Mouse (Mus musculus) CH12.LX (cell line): ENCODE results near the gene Efcab3. TPM values are rescaled to one million over a fixed set of nuclear protein-coding genes. Genes with fewer than 3 reads are reported as not detected.

Source experiments
- DNase-seq: peaks from one replicate; pipeline ENCODE4 v3.0.0-alpha.2; 2013; ENCODE audit errors: extremely low read depth
- H3K27ac ChIP-seq: 2 replicates; pipeline ENCODE4 v1.5.1; 2012; ENCODE audit warnings: low read depth, mild to moderate bottlenecking, control low read depth, moderate library complexity; ENCODE audit not compliant: insufficient read depth
- H3K27me3 ChIP-seq: replicated peaks from 2 replicates; pipeline ENCODE3; 2012; ENCODE audit warnings: inconsistent platforms
- H3K36me3 ChIP-seq, 2 experiments: replicated peaks in 1 of 2; 2 replicates each; pipeline versions ENCODE3 to v1.6.1; 2012; ENCODE audit warnings: inconsistent platforms in 1 of 2, low read length in 1 of 2, mild to moderate bottlenecking in 1 of 2, mixed read lengths in 1 of 2, moderate library complexity in 1 of 2; ENCODE audit not compliant: control insufficient read depth in 1 of 2, insufficient read depth in 1 of 2
- H3K4me1 ChIP-seq, 2 experiments: 2 replicates each; pipeline ENCODE4 v1.6.1; 2012; ENCODE audit warnings: inconsistent platforms in 1 of 2, moderate library complexity in 1 of 2; ENCODE audit not compliant: insufficient read depth in 2 of 2, control insufficient read depth in 1 of 2
- H3K4me2 ChIP-seq: 2 replicates; pipeline ENCODE4 v1.6.1; 2012; ENCODE audit warnings: low read depth, mild to moderate bottlenecking, control low read depth; ENCODE audit not compliant: poor library complexity, insufficient read depth, severe bottlenecking
- H3K4me3 ChIP-seq, 3 experiments: fragments of 150-350 bp in 1 of 3; sonication (generic) in 1 of 3; replicated peaks in 1 of 3; 2 replicates each; pipeline versions ENCODE3 to v1.5.1; 2011 to 2012; ENCODE audit warnings: low read depth in 2 of 3, low read length in 2 of 3, mild to moderate bottlenecking in 2 of 3, moderate library complexity in 2 of 3, control low read depth in 1 of 3, improper control_type of control experiment in 1 of 3, inconsistent platforms in 1 of 3, mixed read lengths in 1 of 3; ENCODE audit not compliant: poor library complexity in 1 of 3
- H3K79me2 ChIP-seq: replicated peaks from 2 replicates; pipeline ENCODE4 v1.6.1; 2012; ENCODE audit warnings: mild to moderate bottlenecking, moderate library complexity; ENCODE audit not compliant: control insufficient read depth, poor library complexity, insufficient read depth, severe bottlenecking; ENCODE audit errors: extremely low read depth
- H3K9ac ChIP-seq: 2 replicates; pipeline ENCODE4 v1.6.1; 2012; ENCODE audit warnings: low read depth, mild to moderate bottlenecking, control low read depth, moderate library complexity; ENCODE audit not compliant: insufficient read depth
- H3K9me3 ChIP-seq: replicated peaks from 2 replicates; pipeline ENCODE3; 2012; ENCODE audit warnings: low read length, inconsistent platforms, mixed read lengths
- CHD1 ChIP-seq: IDR thresholded peaks from 2 replicates; pipeline ENCODE4 v1.6.1; 2012; ENCODE audit warnings: low read depth, low read length, improper control_type of control experiment, inconsistent platforms
- CHD2 ChIP-seq: IDR thresholded peaks from 2 replicates; pipeline ENCODE4 v1.6.1; 2011; ENCODE audit warnings: low read length, improper control_type of control experiment
- ELF1 ChIP-seq: IDR thresholded peaks from 2 replicates; pipeline ENCODE4 v1.6.1; 2014; ENCODE audit warnings: low read depth, mild to moderate bottlenecking, inconsistent platforms, low read length, improper control_type of control experiment
- EP300 ChIP-seq: IDR thresholded peaks from 2 replicates; pipeline ENCODE4 v1.6.1; 2011; ENCODE audit warnings: low read length, improper control_type of control experiment
- GABPA ChIP-seq: IDR thresholded peaks from 2 replicates; pipeline ENCODE4 v1.6.1; 2012; ENCODE audit warnings: low read depth, low read length, improper control_type of control experiment, inconsistent platforms; ENCODE audit not compliant: insufficient replicate concordance
- HCFC1 ChIP-seq: IDR thresholded peaks from 2 replicates; pipeline ENCODE4 v1.6.1; 2012; ENCODE audit warnings: low read depth, mild to moderate bottlenecking, inconsistent platforms, low read length, improper control_type of control experiment
- IRF4 ChIP-seq: IDR thresholded peaks from 2 replicates; pipeline ENCODE4 v1.6.1; 2014; ENCODE audit warnings: low read depth, mild to moderate bottlenecking, inconsistent platforms, low read length, improper control_type of control experiment
- MAFK ChIP-seq: IDR thresholded peaks from 2 replicates; pipeline ENCODE4 v1.6.1; 2011; ENCODE audit warnings: low read length, improper control_type of control experiment; ENCODE audit not compliant: insufficient replicate concordance
- MAX ChIP-seq: IDR thresholded peaks from 2 replicates; pipeline ENCODE4 v1.6.1; 2011; ENCODE audit warnings: low read length, improper control_type of control experiment
- MAZ ChIP-seq: IDR thresholded peaks from 2 replicates; pipeline ENCODE4 v1.6.1; 2012; ENCODE audit warnings: low read depth, mild to moderate bottlenecking, inconsistent platforms, low read length, improper control_type of control experiment, moderate library complexity
- MEF2A ChIP-seq: IDR thresholded peaks from 2 replicates; pipeline ENCODE4 v1.6.1; 2014; ENCODE audit warnings: low read depth, mild to moderate bottlenecking, inconsistent platforms, low read length, improper control_type of control experiment, borderline replicate concordance
- MXI1 ChIP-seq: IDR thresholded peaks from 2 replicates; pipeline ENCODE4 v1.6.1; 2011; ENCODE audit warnings: mild to moderate bottlenecking, low read depth, low read length, improper control_type of control experiment
- MYC ChIP-seq: IDR thresholded peaks from 2 replicates; pipeline ENCODE4 v1.6.1; 2011; ENCODE audit warnings: low read depth, mild to moderate bottlenecking, improper control_type of control experiment, low read length
- NELFE ChIP-seq: IDR thresholded peaks from 2 replicates; pipeline ENCODE4 v1.6.1; 2011; ENCODE audit warnings: low read depth, low read length, improper control_type of control experiment
- NRF1 ChIP-seq: IDR thresholded peaks from 2 replicates; pipeline ENCODE4 v1.6.1; 2014; ENCODE audit warnings: low read depth, mild to moderate bottlenecking, inconsistent platforms, low read length, improper control_type of control experiment, moderate library complexity
- PAX5 ChIP-seq: IDR thresholded peaks from 2 replicates; pipeline ENCODE4 v1.6.1; 2012; ENCODE audit warnings: low read length, inconsistent platforms, mixed read lengths
- POLR2A ChIP-seq: IDR thresholded peaks from 2 replicates; pipeline ENCODE4 v1.6.1; 2011; ENCODE audit warnings: low read depth, mild to moderate bottlenecking, improper control_type of control experiment, low read length
- POLR2AphosphoS2 ChIP-seq: IDR thresholded peaks from 2 replicates; pipeline ENCODE4 v1.6.1; 2011; ENCODE audit warnings: low read depth, low read length, improper control_type of control experiment
- RCOR1 ChIP-seq: conservative IDR thresholded peaks from 2 replicates; pipeline ENCODE4 v1.6.1; 2012; ENCODE audit warnings: low read depth, mild to moderate bottlenecking, inconsistent platforms, low read length, improper control_type of control experiment
- SIN3A ChIP-seq: IDR thresholded peaks from 2 replicates; pipeline ENCODE4 v1.6.1; 2012; ENCODE audit warnings: low read length, improper control_type of control experiment, inconsistent platforms
- TBP ChIP-seq: conservative IDR thresholded peaks from 2 replicates; pipeline ENCODE4 v1.6.1; 2011; ENCODE audit warnings: low read depth, low read length, improper control_type of control experiment
- TCF12 ChIP-seq: IDR thresholded peaks from 2 replicates; pipeline ENCODE4 v1.6.1; 2014; ENCODE audit warnings: low read depth, mild to moderate bottlenecking, inconsistent platforms, low read length, improper control_type of control experiment
- UBTF ChIP-seq: IDR thresholded peaks from 2 replicates; pipeline ENCODE4 v1.6.1; 2012; ENCODE audit warnings: low read depth, mild to moderate bottlenecking, inconsistent platforms, low read length, improper control_type of control experiment, moderate library complexity
- ZC3H11A ChIP-seq: IDR thresholded peaks from 2 replicates; pipeline ENCODE4 v1.6.1; 2012; ENCODE audit warnings: low read depth, mild to moderate bottlenecking, inconsistent platforms, low read length, improper control_type of control experiment
- ZKSCAN1 ChIP-seq: IDR thresholded peaks from 2 replicates; pipeline ENCODE4 v1.6.1; 2012; ENCODE audit warnings: low read depth, inconsistent platforms, low read length, improper control_type of control experiment, borderline replicate concordance
- ZNF384 ChIP-seq: IDR thresholded peaks from 2 replicates; pipeline ENCODE4 v1.6.1; 2012; ENCODE audit warnings: low read depth, low read length, improper control_type of control experiment, inconsistent platforms
- dilution Hi-C: fragments of 300-500 bp; cut with MboI; formaldehyde crosslinking; loops from 2 replicates; pipeline ENCODE4 v1.14.3; 2020; ENCODE audit warnings: low sequenced_read_pairs; ENCODE audit not compliant: extremely low pct_unique_long_range_greater_than_20kb, extremely low pct_ligation_motif_present
- in situ Hi-C: fragments of 300-500 bp; cut with MboI; formaldehyde crosslinking; loops from 3 replicates; pipeline ENCODE4 v1.14.3; 2019; ENCODE audit warnings: low sequenced_read_pairs, low pct_ligation_motif_present, low pct_unique_long_range_greater_than_20kb, mixed read lengths
- polyA plus RNA-seq: library from polyadenylated mRNA; unstranded; fragments of >175 nt; gene quantifications from 2 replicates; pipeline ENCODE4 v1.2.1, GENCODE M21; 2012; ENCODE audit warnings: low read depth; ENCODE audit not compliant: insufficient read length
- total RNA-seq, 2 experiments: library from RNA; depleted of rRNA; stranded (reverse); fragments of 300-350 nt in 1 of 2; fragments of >200 nt in 1 of 2; gene quantifications; 2 replicates each; pipeline ENCODE4 v1.2.3; 2012 to 2014

The Efcab3 gene
- total and polyA plus RNA-seq, 3 experiments: 3.0 to 12.2 (median 5.9) TPM

- TF ChIP-seq RCOR1: no peak
- TF ChIP-seq MXI1: no peak
- no peak for TF ChIP-seq CHD1
- no peak for TF ChIP-seq HCFC1
- TF ChIP-seq NRF1: no peak
- no peak for TF ChIP-seq EP300
- TF ChIP-seq CHD2: no peak
- TF ChIP-seq NELFE: no peak
- TF ChIP-seq SIN3A: no peak
- no peak for TF ChIP-seq POLR2AphosphoS2
- no peak for TF ChIP-seq MAX
- TF ChIP-seq IRF4: no peak
- no peak for TF ChIP-seq PAX5
- no peak for TF ChIP-seq GABPA
- TF ChIP-seq ZKSCAN1: no peak
- TF ChIP-seq, all 38 proteins: peak for 0
- dilution Hi-C loops (no loop called here), in situ Hi-C loops (no loop called here)
- H3K4me3 ChIP-seq: no peak overlapping the region
- H3K79me2 ChIP-seq: no peaks in the 10 kb centered on the region
- peaks cover 13% of the 10 kb centered on the region for H3K9me3 ChIP-seq
- no peak overlapping the region for H3K4me2 ChIP-seq
- H3K27me3 ChIP-seq: peaks cover 1% of the 10 kb centered on the region
- H3K27ac ChIP-seq: no peak overlapping the region
- no peaks in the 10 kb centered on the region for H3K36me3 ChIP-seq
- no peak for DNase-seq
- peaks cover 0 to 6% of the 10 kb centered on the region in 2 experiments; a peak in 1 of 4 replicates for H3K4me1 ChIP-seq
- H3K9ac ChIP-seq: no peak overlapping the region
Measured at GRCm38 (mm10) chr11:105161411-105161810, 98.0 kb downstream of the Efcab3 start.

- Histone ChIP-seq H3K9me3 (peaks cover 13% of the 10 kb centered on the region), H3K36me3 (no peaks in the 10 kb centered on the region), H3K9ac (no peak overlapping the region), H3K4me2 (no peak overlapping the region), H3K27me3 (peaks cover 1% of the 10 kb centered on the region), H3K79me2 (no peaks in the 10 kb centered on the region), H3K4me1 (peaks cover 0 to 3% of the 10 kb centered on the region in 2 experiments; a peak in 1 of 4 replicates), H3K27ac (no peak overlapping the region), H3K4me3 (no peak overlapping the region)
- dilution Hi-C loops (no loop called here), in situ Hi-C loops (no loop called here)
- TF ChIP-seq ELF1: no peak
- no peak for TF ChIP-seq MYC
- no peak for TF ChIP-seq MEF2A
- no peak for TF ChIP-seq TCF12
- no peak for TF ChIP-seq ZNF384
- no peak for TF ChIP-seq MAFK
- no peak for TF ChIP-seq HCFC1
- no peak for TF ChIP-seq NELFE
- no peak for TF ChIP-seq POLR2A
- no peak for TF ChIP-seq MAZ
- TF ChIP-seq TBP: no peak
- no peak for TF ChIP-seq UBTF
- TF ChIP-seq ZC3H11A: no peak
- no peak for TF ChIP-seq MXI1
- TF ChIP-seq GABPA: no peak
- DNase-seq: no peak
Measured at GRCm38 (mm10) chr11:105164516-105165510, 101.4 kb downstream of the Efcab3 start.
